Mouse (Mus musculus): ENCODE data around the gene Nucks1.

GRCm38 (mm10) chr1:131955131-131955757, 44.9 kb downstream of the Nucks1 start:
- TF ChIP-seq CTCF (IDR thresholded peaks at IDR 0.05; ENCODE audit: insufficient read depth, low read length) (no peak), POLR2A (IDR thresholded peaks at IDR 0.05; ENCODE audit: borderline replicate concordance, extremely low read depth, low read depth, low read length) (no peak)
